Mouse (Mus musculus): ENCODE measurements at regions not wholly inside any gene's neighbourhood (a gene's known extent, or its start where the extent isn't known, plus 50 kb on each side); places are given as distances from the start of the nearest gene placed in this dataset.

DNA sequence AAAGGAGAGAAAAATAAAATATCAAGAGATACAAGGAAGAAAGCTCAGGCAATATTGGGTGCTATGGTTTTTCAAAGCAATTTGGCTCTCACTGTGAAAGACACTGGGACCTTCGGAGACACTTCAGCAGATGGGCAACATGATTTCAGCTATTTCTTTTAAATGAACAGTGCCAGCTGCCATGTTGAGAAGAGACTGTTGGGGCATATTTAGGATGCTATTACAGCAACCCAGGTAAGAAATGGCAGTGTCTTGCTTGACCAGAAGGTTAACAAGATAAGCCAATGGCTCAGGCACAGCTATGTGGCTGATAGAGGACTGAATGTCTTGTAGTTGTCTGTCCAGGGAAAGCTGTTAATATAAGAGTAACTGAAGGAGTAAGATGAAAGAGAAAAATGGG lies 348.6 kb downstream of the Ankrd7 start:
- DNase-seq, result no peak

DNA sequence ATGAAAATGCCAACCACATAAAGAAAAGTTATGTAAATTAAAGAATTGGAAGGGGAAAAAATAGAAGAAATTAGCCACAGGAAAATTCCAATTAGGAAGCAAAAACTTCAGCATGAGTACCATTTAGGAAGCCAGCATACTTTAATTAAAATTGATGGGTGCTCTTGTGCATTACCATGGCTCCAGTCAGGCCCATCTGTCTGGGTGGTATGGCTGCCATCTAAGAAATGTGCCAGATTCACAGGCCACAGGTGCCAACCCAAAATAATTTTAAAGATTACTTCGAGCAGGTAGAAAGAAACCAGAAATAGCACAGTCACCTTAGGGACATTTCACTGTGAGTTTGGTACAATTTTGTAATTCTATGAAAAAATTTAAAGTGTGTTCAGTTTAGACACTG lies 349.0 kb downstream of the Ankrd7 start:
- no peak for DNase-seq

DNA sequence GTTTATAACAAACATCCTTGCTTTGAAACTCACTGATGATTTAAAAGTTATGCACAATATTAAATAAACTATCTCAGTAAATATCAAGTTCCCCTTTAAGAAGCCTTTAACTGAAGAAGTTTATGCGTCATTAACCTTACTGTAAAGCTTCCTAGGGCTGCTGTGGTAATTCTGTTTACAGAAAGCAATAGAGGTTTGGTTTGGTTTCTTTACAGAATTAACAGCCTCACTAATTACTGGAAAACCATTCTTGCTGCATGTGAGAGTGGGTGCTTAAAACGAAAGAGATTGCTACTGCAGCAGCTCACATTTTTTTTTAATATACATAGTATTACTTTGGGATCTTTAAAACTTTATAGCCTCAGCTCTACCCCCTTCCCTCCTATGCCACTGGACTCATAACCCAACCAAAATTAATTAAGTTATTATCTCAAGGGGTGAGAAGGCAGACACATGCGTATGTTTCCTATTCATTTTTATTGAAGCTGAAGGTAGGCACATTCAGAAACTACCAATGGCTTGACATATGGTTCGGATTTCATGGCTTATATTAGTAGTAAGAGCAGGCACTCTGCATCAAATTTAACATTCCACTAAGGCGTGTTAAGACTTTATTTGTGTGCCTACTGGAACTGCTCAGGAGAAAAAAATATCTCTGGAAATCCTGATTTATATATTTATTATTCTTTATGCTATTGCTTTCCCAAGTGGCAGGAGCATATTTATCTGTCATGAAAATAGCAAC lies 398.1 kb downstream of the Ankrd7 start:
- DNase-seq, result no peak

DNA sequence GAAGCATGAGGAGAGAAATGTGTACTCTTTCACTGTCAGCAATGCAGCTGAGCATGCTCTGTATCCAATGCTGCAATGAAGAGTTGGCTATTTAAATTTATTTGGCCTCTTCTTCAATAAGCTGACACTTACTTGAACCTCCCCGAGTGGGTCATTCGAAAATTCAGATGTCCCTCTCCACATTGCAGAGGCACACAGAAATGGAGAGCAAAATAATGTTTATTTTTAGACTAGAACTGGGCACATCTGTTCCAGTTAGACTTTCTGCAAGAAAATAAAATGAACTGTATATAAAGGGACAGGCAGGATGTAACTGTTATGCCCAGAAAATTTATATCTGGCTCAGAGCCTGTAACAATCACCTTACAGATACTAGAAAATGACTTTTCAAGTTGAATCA lies 407.1 kb downstream of the Ankrd7 start:
- no peak for DNase-seq

DNA sequence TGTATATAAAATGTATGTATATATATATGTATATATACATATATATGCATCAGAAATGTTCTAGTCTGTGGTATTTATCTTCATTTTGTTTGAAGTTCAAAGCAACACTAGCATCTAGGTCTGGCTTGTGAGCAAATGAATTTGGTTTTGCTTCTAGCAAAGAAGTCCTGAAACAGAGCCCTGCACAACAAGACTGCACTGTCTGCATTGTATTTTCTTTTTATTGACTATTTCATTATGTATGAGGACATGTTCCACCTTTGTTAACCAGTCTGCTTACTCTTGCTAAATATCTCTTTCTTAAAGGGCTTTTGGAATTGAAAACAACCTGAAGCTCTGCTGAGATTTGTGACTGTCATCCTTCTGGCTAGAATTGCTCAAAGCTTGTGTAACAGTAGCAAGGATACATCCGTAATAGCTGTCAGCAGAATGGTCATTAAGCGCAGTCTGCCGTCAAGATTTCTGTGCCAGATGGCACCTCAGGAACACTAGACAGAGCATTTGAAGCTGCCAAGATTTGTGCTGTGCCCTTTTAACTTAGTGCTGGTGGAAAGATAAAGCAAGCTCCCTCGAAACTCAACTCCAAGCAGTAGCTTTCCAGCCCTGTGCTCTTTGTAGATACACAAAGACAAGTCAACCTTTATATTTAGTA lies 416.7 kb downstream of the Ankrd7 start:
- peak; percentile 45 to 66 for DNase-seq

DNA sequence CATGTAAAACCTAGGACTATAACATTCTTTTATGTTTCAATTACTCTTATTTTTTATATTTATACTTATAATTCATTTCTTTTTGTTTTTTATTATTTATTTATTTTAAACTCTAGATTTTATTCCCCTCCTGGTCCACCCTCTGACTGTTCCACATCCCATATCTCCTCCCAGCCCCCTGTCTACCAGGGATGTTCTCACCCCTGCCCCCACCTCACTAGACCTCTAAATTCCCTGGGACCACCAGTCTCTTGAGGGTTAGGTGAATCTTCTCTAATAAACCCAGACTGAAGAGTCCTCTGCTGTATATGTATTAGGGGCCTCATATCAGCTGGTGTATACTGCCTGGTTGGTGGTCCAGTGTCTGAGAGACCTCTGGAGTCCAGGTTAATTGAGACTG lies 466.5 kb downstream of the Ankrd7 start:
- no peak for DNase-seq

DNA sequence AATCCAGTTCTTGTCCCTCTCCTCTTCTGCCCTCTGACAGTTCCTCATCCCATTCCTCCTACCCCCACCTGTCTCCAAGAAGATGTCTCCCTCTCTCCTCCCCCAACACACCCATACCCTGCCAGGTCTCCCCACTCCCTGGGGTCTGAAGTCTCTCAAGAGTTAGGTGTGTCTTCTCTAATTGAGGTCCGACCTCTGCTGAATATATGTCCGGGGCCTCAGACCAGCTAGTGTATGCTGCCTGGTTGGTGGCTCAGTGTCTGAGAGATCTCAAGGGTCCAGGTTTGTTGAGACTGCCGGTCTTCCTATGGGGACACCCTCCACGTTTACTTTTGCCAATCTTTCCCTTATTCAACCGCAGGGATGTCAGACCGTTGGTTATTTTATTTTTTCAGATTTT lies 469.5 kb downstream of the Ankrd7 start:
- DNase-seq, result no peak

DNA sequence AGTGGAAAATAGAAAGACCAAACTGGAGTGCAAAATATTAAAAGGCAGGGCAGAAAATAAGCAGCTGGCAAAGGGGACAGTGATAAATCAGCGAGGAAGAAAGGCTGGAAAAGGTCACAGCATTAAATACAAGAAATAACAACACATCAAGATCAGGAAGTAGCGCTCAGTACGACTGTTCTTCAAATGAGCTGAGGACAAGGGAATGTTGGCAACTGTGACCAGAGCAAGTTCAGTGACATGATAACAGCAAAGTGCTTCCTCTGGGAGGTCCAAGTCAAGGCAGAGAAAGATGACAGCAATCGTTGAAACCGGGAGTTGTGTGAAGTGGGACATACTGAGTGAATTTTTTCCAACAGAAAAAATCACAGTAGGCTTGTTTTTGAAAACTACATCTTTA lies 472.4 kb downstream of the Ankrd7 start:
- no peak for DNase-seq
